Mouse (Mus musculus): ENCODE results near the gene Phlpp1. TPM values are rescaled to one million over a fixed set of nuclear protein-coding genes. Genes with fewer than 3 reads are reported as not detected.

Phlpp1 gene
- total RNA-seq, 1 experiment from 2014 or later = 19.7 TPM

- no peak for DNase-seq
Measured at GRCm38 (mm10) chr1:106318341-106318740, 146.8 kb downstream of the Phlpp1 start.

- DNase-seq = no peak
Measured at GRCm38 (mm10) chr1:106320583-106320982, 149.0 kb downstream of the Phlpp1 start.

GRCm38 (mm10) chr1:106321432-106322126 is 150.0 kb downstream of the Phlpp1 start:
- DNase-seq = no peak

- DNase-seq = no peak
Measured at GRCm38 (mm10) chr1:106326691-106327090, 155.1 kb downstream of the Phlpp1 start.

- DNase-seq = no peak
Measured at GRCm38 (mm10) chr1:106342100-106342499, 170.5 kb downstream of the Phlpp1 start.

- no peak for DNase-seq
Measured at GRCm38 (mm10) chr1:106345265-106345664, 173.7 kb downstream of the Phlpp1 start.

- no peak for DNase-seq
Measured at GRCm38 (mm10) chr1:106346776-106347175, 175.2 kb downstream of the Phlpp1 start.

GRCm38 (mm10) chr1:106349116-106349515 is 177.6 kb downstream of the Phlpp1 start:
- no peak for DNase-seq

GRCm38 (mm10) chr1:106351512-106351911 is 180.0 kb downstream of the Phlpp1 start:
- no peak for DNase-seq

GRCm38 (mm10) chr1:106352801-106353511 is 181.4 kb downstream of the Phlpp1 start:
- no peak for DNase-seq

GRCm38 (mm10) chr1:106353993-106354392 is 182.4 kb downstream of the Phlpp1 start:
- no peak for DNase-seq

- no peak for DNase-seq
Measured at GRCm38 (mm10) chr1:106359474-106359873, 187.9 kb downstream of the Phlpp1 start.

- DNase-seq = no peak
Measured at GRCm38 (mm10) chr1:106362841-106363604, 191.5 kb downstream of the Phlpp1 start.

- no peak for DNase-seq
Measured at GRCm38 (mm10) chr1:106369330-106369729, 197.8 kb downstream of the Phlpp1 start.

GRCm38 (mm10) chr1:106372446-106372845 is 200.9 kb downstream of the Phlpp1 start:
- DNase-seq = no peak

- no peak for DNase-seq
Measured at GRCm38 (mm10) chr1:106373656-106374055, 202.1 kb downstream of the Phlpp1 start.

- DNase-seq = no peak
Measured at GRCm38 (mm10) chr1:106374274-106374673, 202.7 kb downstream of the Phlpp1 start.

- DNase-seq = no peak
Measured at GRCm38 (mm10) chr1:106374971-106375370, 203.4 kb downstream of the Phlpp1 start.

GRCm38 (mm10) chr1:106376003-106376402 is 204.5 kb downstream of the Phlpp1 start:
- no peak for DNase-seq

GRCm38 (mm10) chr1:106380465-106380864 is 208.9 kb downstream of the Phlpp1 start:
- DNase-seq = no peak

- DNase-seq = no peak
Measured at GRCm38 (mm10) chr1:106386542-106386941, 215.0 kb downstream of the Phlpp1 start.

- no peak for DNase-seq
Measured at GRCm38 (mm10) chr1:106387264-106387663, 215.7 kb downstream of the Phlpp1 start.

GRCm38 (mm10) chr1:106389673-106390072 is 218.1 kb downstream of the Phlpp1 start:
- DNase-seq = peak; percentile 61
